Mouse (Mus musculus): ENCODE results near the gene Metap1.

GRCm38 (mm10) chr3:138419369-138419768 lies 69.9 kb downstream of the Metap1 start:
- TF ChIP-seq POLR2A (IDR thresholded peaks at IDR 0.05; ENCODE audit: control insufficient read depth, extremely low read depth, insufficient read depth, low read length, poor library complexity) = no peak
- no peak for TF ChIP-seq CTCF (IDR thresholded peaks at IDR 0.05; ENCODE audit: borderline replicate concordance, control insufficient read depth, extremely low read depth, insufficient read depth, low read length, poor library complexity)

Data from thymus, adult 2 months (tissue).